Mouse (Mus musculus) heart, postnatal 10 days (tissue): ENCODE measurements around the gene Enpp5. TPM values are rescaled to one million over a fixed set of nuclear protein-coding genes. Genes with fewer than 3 reads are reported as not detected.

ENCODE experiments used
- total RNA-seq, 2 experiments: library from RNA; stranded (reverse); gene quantifications; 2 replicates each; pipeline ENCODE4 v1.2.3; 2021

Gene Enpp5
- total RNA-seq, 2 experiments from 2014 or later = 9.2 to 9.4 TPM

Other genes with a start within 250 kb of the Enpp5 start
- gene Enpp4, start 27.0 kb downstream of the Enpp5 start, total RNA-seq = 10 to 100 TPM; 16.6 to 16.8 TPM
- 100 to 1,000 TPM; 101 to 104 TPM for gene Clic5, start 109.8 kb downstream of the Enpp5 start, total RNA-seq